Mouse (Mus musculus) urinary bladder, postnatal 36 days (tissue): ENCODE results near the gene Ulk4.

Experiments
- DNase-seq, 2 experiments: peaks; one replicate each; pipeline ENCODE4 v3.0.0; 2022; ENCODE audit warnings: low spot score in 2 of 2, mixed read lengths in 1 of 2

Ulk4 gene

DNA sequence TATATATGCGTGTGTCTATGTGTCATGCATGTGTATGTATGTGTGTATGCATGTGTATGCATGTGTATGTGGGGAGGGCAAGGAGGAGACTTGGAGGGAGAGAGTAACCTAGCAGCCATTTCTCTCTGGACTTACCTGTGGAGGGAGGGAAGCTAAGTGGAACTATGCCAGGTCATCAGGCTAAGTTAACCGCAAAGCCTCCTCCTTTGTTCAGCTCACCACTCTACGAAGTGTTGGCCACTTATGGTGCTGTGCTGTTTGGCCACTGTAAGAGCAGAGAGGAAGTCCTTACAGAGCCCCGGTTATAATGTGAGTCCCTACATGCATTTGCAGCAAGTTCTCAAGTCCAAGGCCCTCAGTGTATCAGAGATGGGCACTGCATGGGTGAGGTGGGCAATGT is 300.1 kb downstream of the Ulk4 start:
- DNase-seq = no peak

DNA sequence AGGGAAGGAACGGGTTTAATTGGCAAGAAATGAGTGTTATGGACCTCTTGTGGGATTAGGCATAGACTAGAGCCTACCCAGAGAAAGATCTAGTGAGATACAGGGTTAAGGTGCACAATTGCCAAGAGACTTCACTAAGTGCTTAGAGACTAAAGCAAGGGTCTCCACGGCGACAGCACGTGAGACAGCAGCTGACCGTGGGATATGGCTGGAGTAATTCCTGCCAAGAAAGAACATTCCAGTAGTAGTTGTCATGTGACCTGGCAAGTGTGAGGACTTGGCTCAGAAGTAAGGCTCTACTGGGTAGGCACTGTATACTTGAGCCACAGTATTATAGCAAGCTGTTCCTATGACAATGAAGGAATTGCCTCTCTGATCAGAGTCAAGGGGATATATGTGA is 300.8 kb downstream of the Ulk4 start:
- DNase-seq = no peak

GRCm38 (mm10) chr9:120974209-120974608 is 302.8 kb downstream of the Ulk4 start:
- no peak for DNase-seq

DNA sequence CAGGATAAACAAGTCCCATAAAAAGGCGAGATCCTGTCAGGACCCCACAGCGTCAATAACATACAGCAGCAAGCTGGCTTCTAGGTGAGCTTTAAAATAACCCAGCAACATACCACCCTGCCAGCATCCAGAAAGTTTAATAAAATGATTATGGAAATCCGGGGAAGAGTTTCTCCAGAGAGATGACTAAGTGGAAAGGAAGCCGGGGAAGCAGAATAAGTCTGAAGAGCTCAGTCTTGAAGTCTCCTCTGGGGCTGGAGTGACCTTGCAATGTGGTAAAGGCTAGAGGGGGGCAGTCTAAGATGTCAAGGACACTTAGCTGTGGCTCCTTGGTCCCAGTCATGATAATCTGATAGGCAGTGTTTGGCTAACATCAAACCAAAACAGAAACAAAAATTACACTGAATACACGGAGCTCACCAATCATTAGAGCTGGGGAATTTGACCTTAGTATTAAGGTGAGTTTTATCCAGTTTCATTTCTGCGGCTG is 303.9 kb downstream of the Ulk4 start:
- DNase-seq = no peak

- DNase-seq = no peak
Observed at GRCm38 (mm10) chr9:120965007-120965406, 312.0 kb downstream of the Ulk4 start.

DNA sequence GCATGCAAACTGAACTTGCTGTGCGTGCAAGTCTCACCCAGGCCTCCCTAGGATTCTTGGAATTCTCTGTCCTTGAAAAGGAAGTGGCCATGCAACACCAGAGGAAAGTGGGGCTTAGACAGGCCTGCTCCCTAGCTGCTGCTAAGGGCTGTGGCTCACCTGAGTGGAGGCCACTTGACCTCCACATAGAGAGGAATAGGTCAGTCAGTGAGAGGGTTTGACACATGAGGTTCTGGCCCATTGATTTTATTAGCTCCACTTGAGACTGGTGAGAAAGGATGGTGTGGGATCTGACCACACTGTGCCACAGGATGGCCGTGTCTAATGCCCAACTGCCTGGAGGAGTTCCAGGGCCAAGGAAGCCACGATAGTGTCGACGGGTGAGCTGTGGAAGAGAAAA is 312.8 kb downstream of the Ulk4 start:
- DNase-seq = no peak

GRCm38 (mm10) chr9:120963720-120964119 is 313.3 kb downstream of the Ulk4 start:
- DNase-seq = no peak

DNA sequence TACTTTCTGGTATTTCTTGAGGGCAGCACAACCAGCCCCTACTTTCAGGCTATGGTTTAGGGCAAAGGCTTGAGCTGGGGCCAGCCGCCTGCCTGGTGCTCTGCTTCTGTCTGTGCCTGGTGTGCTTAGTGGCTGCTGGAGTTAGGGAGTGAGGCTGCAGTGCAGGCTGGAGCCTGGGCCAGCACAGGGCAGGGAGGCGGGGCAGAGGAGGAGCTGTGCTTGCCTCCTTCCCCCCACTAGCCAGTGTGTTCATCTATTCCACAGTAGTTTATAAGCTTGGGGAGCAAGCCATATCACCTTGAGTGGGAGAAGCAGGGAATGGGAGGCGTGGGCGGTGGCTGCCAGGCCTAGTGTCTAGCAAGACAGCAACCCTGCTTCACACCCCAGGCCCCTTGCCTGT is 313.9 kb downstream of the Ulk4 start:
- DNase-seq = no peak

DNA sequence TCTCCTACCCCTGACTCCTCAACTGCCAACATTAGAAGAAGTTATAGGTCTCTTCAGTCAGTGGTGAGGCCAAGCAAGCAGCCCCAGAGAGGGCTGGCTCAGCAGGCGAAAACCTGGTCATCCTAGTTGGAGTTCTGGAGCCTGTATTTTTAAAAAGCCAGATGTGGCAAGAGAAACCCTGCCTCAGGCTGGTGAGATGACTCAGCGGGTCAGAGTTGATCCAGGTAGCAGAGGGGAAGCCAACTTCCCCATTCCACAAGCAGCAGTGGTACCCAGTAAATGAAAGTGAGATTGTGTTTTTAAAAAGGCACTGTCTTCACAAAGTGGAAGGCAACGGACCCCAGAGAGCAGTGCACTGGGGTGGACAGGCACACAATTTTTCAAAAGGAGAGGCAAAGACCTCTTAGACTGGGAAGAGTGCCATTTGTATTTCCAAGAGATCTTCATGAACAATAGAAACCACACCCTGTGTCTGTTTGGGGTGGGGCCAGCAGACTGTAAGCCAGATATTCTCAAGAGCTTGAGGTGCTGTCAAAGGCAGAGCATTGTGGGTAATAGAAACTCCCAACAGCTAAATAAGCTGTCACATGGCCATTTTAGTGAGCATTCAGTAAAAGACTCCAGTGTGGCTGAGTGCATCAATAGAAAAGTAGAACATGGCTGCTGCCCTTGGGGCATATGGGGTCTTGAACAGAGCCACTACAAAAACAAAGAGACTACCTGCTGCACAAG is 314.9 kb downstream of the Ulk4 start:
- DNase-seq = peak in 1 of 2 experiments; percentile 36

- no peak for DNase-seq
Observed at GRCm38 (mm10) chr9:120961466-120961865, 315.5 kb downstream of the Ulk4 start.

DNA sequence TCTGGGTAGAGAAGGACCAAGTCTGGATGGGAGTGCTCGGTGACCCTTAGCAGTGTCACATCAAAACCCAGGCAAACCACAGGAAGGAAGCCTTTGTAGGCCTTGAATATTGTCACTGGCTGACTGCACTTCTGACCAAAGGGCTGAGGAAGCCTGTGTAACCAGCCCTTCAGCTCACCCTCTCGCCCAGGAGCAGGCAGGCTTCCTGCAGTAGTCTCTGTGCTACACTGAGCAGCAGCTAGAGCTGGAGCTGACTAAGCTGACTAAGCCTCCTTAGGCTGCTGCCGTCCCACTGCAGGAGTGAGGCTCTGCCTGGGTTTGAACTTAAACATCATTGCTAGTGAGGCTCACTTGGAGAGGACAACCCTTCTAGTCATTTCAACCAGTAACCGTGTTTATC is 316.4 kb downstream of the Ulk4 start:
- DNase-seq = no peak

DNA sequence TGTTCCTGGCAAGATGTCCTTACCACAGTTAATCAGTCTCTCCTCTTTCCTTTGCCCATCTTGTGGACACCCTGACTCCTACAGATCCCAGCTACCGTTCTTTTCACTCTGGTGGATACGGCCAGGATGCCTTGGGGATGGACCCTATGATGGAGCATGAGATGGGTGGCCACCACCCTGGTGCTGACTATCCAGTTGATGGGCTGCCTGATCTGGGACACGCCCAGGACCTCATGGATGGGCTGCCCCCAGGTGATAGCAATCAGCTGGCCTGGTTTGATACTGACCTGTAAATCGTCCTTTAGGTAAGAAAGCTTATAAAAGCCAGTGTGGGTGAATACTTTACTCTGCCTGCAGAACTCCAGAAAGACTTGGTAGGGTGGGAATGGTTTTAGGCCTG is 317.8 kb downstream of the Ulk4 start:
- no peak for DNase-seq

DNA sequence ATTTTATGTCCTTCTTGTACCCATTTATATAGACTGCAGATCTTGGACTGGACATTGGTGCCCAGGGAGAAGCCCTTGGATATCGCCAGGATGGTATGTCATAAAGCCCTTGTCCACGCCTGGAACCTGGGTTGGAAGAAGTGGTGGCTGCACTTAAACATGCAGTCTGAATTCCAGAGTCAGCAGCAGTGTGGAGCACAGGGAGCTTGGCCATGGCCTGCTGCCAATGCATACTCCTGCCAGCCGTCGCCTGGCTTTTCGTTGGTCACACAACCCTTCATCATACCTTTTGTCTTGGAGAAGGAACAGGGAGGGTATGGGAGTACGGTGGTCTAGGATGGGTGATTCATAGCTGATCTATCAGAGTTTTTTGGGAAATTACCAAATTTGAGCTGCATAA is 318.4 kb downstream of the Ulk4 start:
- no peak for DNase-seq

DNA sequence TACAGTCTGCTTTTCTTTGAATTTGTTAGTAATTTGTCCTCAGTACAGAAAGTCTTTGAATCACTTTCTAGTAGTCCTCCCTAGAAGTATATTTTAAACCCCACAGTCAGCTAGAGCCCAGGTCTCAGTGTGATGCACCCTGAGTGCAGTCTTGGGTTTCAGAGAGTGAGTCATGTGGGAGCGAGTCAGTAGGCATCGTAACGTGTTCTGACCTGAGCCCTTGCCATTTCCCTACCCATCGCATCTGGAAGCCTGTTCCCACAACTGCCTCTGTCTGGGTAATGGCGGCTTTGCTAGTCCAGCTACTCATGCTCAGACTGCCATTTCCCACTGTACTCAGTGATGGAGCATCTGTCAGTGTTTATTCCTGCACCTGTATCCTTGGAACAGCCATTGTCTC is 318.9 kb downstream of the Ulk4 start:
- DNase-seq = peak in 1 of 2 experiments; percentile 23

GRCm38 (mm10) chr9:120951947-120952346 is 325.1 kb downstream of the Ulk4 start:
- no peak for DNase-seq

- no peak for DNase-seq
Observed at GRCm38 (mm10) chr9:120950761-120951160, 326.2 kb downstream of the Ulk4 start.

GRCm38 (mm10) chr9:120948832-120949231 is 328.2 kb downstream of the Ulk4 start:
- no peak for DNase-seq

- DNase-seq = no peak
Observed at GRCm38 (mm10) chr9:120946131-120946530, 330.9 kb downstream of the Ulk4 start.

DNA sequence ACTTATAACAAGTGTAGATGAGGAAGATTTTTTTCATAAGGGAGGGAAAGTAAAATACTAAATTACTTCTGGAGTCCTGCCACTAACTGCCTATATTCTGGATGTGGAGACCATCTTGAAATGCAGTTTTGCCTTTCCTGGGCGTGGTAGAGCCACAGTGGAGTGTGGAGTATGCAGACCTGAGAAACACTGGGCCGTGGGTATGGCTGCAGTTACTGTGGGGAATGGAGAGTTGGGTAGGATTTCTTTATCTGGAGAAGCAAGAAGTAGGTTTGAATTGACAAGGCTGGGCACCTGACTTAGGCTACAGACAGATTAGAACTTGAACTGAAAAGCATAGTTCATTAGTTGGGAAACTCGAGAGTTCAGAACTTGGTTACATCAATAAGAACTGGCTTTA is 332.8 kb downstream of the Ulk4 start:
- no peak for DNase-seq

GRCm38 (mm10) chr9:120943757-120944156 is 333.2 kb downstream of the Ulk4 start:
- DNase-seq = no peak

DNA sequence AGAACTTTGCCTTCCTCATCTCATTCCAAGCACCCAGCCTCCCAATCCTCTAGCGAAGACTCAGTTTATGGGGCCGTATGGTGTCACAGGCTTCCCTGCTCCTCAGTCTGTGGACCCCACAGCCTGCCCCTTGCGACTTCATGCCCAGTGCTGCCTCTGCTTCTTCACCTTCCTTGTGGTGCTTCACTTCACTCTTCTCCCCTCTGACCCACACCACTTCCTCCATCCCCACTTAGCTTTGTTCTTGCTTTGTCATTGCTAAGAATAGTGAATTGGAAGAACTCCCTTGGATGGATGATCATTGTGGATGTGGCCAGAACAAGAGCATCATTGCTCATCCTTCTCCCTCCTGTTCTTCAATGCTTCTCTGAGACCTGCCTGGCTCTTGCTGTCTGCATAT is 336.1 kb downstream of the Ulk4 start:
- DNase-seq = no peak

GRCm38 (mm10) chr9:120936351-120936750 is 340.6 kb downstream of the Ulk4 start:
- peak; percentile 50 to 54 for DNase-seq

- DNase-seq = no peak
Observed at GRCm38 (mm10) chr9:120935634-120935922, 341.4 kb downstream of the Ulk4 start.
